Mouse (Mus musculus) subcutaneous adipose tissue, adult 2 months (tissue): Measurements from ENCODE around the gene Cd3g. TPM values are rescaled to one million over a fixed set of nuclear protein-coding genes. Genes with fewer than 3 reads are reported as not detected.

Experiments
- polyA plus RNA-seq: library from polyadenylated mRNA; depleted of rRNA; stranded (reverse); fragments of >200 nt; gene quantifications from 2 replicates; pipeline ENCODE4 v1.2.3, GENCODE M21; 2012; ENCODE audit warnings: low replicate concordance; rRNA removed

Cd3g gene
- polyA plus RNA-seq, result 0.43 and 0.90 TPM in 2 replicates

DNA sequence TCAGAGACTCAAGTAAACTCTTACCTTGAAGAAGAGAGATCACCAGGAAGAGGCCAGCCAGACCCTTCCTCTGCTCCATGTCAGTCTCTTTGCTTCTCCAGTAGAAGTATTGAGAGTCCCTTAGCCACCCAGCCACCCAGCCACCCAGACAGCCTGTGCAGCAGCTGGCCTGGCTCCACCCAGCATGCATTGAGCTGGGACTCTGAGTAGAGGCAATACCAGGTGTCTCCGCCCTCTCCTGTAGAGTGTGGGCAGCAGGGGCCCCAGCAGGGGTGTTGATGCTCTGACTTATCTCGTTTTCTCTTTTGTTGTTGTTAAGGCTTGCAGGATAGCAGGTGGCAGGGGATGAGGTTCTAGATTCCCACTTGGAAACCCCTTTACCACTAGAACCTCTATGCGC is at the start of gene Cd3g:
TSS of gene Cd3g (minus strand) at position 190 of the 400 bp plus-strand sequence.

DNA sequence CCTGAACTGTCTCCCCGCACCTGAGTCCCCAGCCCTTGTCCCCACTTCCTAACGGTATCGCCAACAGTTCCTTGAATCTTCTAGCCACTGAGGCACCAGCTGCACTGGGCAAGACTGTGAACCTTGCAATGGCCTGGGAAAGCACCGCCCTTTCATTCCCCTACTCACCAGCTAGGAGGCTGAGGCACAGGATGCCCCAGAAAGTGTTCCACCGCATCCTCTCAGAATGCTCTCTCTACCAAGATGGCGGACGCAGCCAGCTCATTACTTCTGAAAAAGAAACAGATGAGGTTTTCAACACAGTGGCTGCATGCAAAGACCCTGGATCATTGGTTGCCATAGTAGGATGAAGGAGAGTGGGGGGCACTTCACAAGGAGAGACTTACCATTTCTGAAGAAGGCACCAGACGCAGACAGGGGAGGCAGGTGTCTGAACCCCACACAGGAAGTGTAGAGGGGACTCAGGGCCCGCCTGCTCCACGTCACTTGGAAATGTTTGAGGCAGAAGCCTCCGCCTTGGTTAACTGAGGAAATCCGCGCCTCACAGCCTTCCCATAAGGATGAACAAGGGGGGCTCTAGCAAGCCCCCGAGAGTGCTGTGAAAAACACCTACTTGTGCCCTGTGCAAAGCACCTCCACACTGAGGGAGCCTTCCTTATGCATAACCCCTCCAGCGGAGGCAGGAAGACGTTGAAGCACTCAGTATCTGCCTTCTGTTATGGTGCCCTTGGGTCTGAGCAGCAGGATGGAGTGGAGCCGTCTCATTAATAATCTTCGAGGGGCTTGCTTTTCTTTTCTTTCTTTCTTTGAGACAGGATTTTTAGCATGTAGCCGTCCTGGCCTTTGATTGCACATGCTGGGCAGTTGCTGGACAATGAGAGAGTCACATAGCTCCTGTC is 29.2 kb upstream of the Cd3g start, which contains the start of gene Cd3e:
TSS of gene Cd3e (minus strand) at position 448 of the 899 bp plus-strand sequence.

DNA sequence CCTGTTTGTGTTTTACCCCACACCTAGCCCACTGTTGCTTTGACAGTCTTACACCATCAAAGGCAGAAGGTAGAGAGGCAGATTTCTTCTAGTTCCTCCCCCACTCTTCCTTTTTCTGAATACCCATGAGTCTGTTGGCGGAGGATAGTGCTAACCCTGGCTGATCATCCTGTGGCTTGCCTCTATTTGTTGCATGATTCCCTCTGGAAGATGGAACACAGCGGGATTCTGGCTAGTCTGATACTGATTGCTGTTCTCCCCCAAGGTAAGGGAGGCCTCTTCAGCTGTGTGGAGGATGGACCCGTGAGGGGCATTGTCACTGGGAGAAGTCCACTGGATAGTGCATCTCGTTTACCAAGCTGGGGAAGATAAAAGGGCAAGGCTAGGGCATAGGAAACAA is 1.4 kb upstream of the Cd3g start, which contains the start of gene Cd3d:
TSS of gene Cd3d (plus strand) at position 111 of the 400 bp plus-strand sequence.

DNA sequence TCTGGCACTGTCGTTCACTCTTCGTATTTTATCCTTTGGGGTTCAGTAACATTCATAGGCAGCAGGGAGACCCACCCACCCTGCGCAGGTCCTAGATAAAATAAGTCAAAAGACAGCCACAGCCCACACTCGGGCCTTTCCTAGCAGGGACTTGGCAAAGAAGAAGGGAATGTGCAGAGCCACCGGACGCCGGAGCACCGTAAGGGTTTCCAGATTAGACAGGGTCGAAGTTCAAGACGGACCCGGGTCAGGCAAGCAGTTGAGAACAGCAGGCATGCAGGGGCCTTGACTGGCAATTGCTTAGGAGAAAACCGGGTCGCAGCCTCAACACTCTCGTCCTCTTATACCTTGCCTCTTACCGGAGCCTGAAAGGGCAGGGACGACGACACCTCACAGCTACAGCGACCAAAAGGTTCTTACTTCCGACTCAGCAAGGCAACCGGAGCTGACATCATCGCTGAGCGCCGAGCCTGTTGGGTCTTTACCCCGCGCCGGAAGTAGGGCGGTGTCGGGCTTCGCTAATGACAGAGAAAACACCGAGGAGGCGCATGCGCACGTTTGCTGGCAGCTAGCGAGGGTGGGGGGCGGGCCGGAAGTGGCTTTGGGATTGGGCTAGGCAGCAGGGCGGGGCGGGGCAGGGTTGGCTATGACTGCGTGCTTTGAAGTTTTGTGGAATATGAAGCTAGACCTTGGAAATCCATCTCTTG is 15.0 kb downstream of the Cd3g start, which contains the start of gene Ube4a:
TSS of gene Ube4a (minus strand) at position 475 of the 707 bp plus-strand sequence.

DNA sequence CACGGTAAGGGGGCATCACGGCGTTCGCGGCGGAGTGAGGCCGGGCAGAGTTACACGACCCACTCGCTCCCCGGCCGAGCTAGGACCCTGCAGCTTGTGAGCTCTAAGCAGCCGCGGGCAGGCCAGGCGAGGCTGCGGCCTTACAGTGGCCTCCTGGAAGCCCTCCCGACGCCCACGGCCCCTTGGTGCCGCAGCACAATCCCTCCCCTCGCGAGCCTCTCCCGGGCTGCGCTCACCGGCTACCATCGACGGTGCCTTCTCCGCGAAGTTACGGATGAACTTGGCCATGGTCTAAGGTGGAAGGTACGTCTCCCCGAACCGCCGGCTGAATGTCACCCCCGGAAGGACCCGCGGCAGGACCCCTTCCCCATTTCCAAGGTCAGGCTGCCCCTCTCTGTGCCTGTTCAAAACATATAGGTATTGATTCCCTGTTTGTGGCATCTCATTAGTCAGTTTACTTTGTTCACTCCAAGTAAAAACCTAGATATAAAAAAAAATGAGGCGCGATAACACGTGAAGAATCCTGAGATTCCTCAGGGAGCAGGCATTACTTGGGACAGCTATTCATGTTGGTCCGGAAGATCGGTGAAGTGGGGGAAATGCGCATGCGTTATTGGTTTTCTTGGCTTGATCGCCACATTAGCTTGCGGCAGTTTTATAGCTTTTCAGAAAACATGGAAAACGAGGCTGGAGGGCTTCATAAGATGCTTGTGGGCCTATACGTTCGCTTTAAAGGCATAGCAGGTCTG is 59.7 kb downstream of the Cd3g start, which contains the start of gene Atp5l:
TSS of gene Atp5l (minus strand) at position 369 of the 749 bp plus-strand sequence.

Other genes with a start within 250 kb of the Cd3g start
- 126 and 202 TPM in 2 replicates for gene Phldb1, start 245.2 kb downstream of the Cd3g start, polyA plus RNA-seq
- 53.1 and 68.4 TPM in 2 replicates for gene Arcn1, start 212.6 kb downstream of the Cd3g start, polyA plus RNA-seq
- 60.9 and 74.9 TPM in 2 replicates for gene Ift46, start 212.5 kb downstream of the Cd3g start, polyA plus RNA-seq
- 1.0 and 4.3 TPM in 2 replicates for gene Tmem25, start 181.1 kb downstream of the Cd3g start, polyA plus RNA-seq
- gene Ttc36, start 177.4 kb downstream of the Cd3g start, polyA plus RNA-seq, result 1.4 and 3.2 TPM in 2 replicates
- 13.3 and 29.7 TPM in 2 replicates for gene Kmt2a, start 99.1 kb downstream of the Cd3g start, polyA plus RNA-seq
- 364 and 507 TPM in 2 replicates for gene Atp5l, start 59.7 kb downstream of the Cd3g start, polyA plus RNA-seq
- 17.3 and 19.1 TPM in 2 replicates for gene Ube4a, start 14.8 kb downstream of the Cd3g start, polyA plus RNA-seq
- gene Cd3d, start 1.4 kb upstream of the Cd3g start, polyA plus RNA-seq, result 0.46 and 0.60 TPM in 2 replicates
- gene Cd3e, start 29.2 kb upstream of the Cd3g start, polyA plus RNA-seq, result 1.0 and 1.3 TPM in 2 replicates
- gene Mpzl2, start 59.4 kb upstream of the Cd3g start, polyA plus RNA-seq, result 3.0 and 11.0 TPM in 2 replicates
- gene Mpzl3, start 74.8 kb upstream of the Cd3g start, polyA plus RNA-seq, result 0.75 and 3.1 TPM in 2 replicates
- 0.36 and 0.76 TPM in 2 replicates for gene Jaml, start 98.8 kb upstream of the Cd3g start, polyA plus RNA-seq
- 0.24 and 4.2 TPM in 2 replicates for gene Scn2b, start 137.4 kb upstream of the Cd3g start, polyA plus RNA-seq
- 0.49 and 0.62 TPM in 2 replicates for gene Scn4b, start 158.0 kb upstream of the Cd3g start, polyA plus RNA-seq
- gene BC049352, start 201.6 kb upstream of the Cd3g start, polyA plus RNA-seq, result 1.3 and 1.6 TPM in 2 replicates
- 10.2 TPM in 1 of 2 replicates, not detected in the other for gene Tmprss4, start 223.7 kb upstream of the Cd3g start, polyA plus RNA-seq